Mouse (Mus musculus) E14TG2a.4 (cell line): Measurements from ENCODE around the gene Abl1.
A peak's percentile ranks its signal among the peaks of the same experiment; 100 is the strongest.

ENCODE experiments used
- CTCF ChIP-seq: conservative IDR thresholded peaks from 2 replicates; pipeline ENCODE4 v1.5.1; 2014; ENCODE audit warnings: low read length
- NANOG ChIP-seq: IDR thresholded peaks from 2 replicates; pipeline ENCODE4 v1.6.1; 2014; ENCODE audit warnings: borderline replicate concordance, low read length, mixed read lengths
- POU5F1 ChIP-seq: IDR thresholded peaks from 2 replicates; pipeline ENCODE4 v1.6.1; 2014; ENCODE audit warnings: low read length, borderline replicate concordance

DNA sequence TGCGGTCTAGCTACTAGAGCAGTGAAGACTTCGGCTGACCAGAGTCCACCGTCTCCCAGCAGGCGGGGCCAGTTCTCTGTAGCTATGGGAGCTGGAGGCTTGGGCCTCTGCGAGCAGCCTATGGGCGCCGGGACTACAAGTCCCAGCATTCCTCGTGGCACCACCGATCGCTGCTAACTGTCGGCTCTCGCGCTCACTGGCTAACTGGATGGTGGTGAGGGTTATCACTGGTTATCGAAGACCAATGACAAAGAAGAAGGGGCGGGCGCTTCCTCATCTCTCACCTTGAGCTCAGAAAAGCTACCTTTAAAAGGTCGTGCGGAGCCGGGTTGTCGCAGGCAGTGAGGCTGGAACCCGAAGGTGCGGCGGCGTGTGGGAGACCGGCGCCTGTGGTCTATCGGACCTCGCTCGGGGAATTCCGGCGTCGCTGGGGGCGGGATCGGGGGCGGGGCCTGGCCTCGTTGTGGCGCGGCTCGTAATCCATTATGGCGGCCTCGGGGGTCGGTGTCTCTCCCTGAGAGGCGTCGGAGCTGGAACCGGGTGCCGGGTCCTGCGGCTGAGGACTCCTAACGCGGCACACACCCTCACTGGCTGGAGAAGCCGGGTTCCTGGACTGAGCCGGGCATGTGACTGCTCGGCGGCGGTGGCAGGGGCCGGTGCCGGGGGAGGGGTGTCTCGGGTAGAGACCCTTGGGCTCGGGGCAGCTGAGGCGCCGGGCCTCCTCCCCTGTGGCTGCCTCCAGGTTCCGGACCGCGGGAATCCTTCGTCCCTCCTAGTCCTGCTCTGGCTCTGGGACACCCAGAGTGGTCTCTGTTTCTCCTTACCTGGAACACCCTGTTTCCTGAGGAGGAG lies at the start of gene Abl1:
- TF ChIP-seq CTCF, result no peak
- TF ChIP-seq POU5F1, result no peak
- TF ChIP-seq NANOG, result 0 out of 2 replicates have a peak, but pooled peaks have one; percentile 17
